Mouse (Mus musculus): ENCODE results near the gene Olfr955. TPM values are rescaled to one million over a fixed set of nuclear protein-coding genes. Genes with fewer than 3 reads are reported as not detected.

The Olfr955 gene
- polyA plus RNA-seq (2017; shearing (Covaris generic)): not detected

DNA sequence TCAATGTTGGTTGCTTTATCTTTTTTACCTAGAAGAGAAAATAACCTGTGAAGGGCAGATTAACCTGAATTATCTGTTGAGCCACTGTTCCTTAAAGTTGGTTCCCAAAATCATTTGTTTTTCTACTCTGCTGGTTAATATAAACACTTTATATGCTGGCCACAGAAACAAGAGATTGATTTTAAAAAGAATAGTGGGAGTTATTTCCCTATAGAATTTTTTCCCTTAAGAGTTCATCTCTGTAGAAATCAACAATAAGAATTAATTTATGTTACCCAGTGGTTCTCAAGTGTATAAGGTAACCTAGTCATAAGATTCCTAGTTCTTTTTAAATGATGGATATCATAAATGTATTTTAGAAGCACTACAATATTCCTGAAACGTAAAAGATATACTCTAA is at the start of gene Olfr955:
Gene Olfr955 (minus strand): TSS at position 101 of the 400 bp plus-strand sequence.

DNA sequence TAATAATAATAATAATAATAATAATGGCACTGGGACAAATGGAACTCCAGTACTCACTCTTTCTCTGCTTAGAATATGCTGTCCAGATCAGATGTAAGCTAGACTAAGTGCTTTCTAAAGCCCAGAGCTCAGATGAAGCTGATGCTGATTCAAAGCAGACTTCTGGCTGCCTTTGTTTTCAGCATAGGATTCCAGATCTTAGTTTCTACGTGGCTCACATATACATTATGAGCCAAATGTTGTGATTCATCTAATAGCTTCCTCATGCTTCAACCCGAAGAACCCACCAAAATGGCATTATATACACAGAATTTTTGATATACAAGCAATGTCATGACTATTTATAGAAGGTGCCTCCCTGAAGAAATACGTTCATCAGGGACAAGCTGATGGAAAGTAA is 43.8 kb upstream of the Olfr955 start, which contains the start of gene Olfr957:
Gene Olfr957 (minus strand): TSS at position 279 of the 400 bp plus-strand sequence.

GRCm38 (mm10) chr9:39493895-39494294 is 22.2 kb upstream of the Olfr955 start, which contains the start of gene Olfr44:
Gene Olfr44 (minus strand): TSS chr9:39493995.

DNA sequence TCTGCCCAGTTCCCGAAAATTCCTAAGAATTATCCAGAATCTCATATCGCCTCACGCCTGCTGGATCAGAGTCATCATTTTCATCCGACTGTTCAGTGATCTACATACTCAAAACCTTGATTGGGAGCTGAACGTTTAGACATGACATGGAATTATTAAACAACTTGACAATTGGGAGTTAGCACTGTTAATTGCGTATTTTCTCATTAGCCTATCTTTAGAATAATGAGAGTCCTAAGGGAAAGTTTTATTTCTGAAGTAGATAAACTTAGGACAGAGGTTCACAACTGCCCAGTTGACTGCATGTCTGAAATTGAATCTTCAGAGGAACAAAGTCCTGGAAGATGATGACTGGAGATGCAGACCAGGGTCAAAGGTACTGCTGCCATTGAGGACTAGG is 15.3 kb downstream of the Olfr955 start, which contains the start of gene Olfr954:
Gene Olfr954 (plus strand): TSS at position 301 of the 400 bp plus-strand sequence.

DNA sequence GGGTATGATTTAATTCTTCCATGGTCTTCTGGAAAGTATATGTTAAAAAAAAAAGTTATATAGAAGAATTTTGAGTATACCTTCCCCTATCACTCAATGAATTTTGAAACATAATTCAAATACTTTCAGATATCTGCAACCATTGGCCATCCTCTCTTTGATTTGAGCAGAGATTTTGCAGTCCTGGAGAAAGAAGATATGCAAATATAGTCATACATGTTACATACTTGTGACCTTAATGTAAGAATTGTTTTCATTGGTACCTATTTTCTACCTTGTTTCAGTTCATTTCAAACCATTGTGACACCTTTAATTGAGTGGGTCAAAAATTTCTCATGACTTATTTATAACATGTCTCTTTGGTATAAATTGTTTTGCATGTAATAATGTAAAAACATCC is 44.7 kb downstream of the Olfr955 start, which contains the start of gene Olfr952:
Gene Olfr952 (minus strand): TSS at position 101 of the 400 bp plus-strand sequence.

Other genes starting within 250 kb of the Olfr955 start
- not detected for gene Olfr1537, start 221.9 kb downstream of the Olfr955 start, polyA plus RNA-seq (2017; shearing (Covaris generic))
- gene Olfr945, start 195.1 kb downstream of the Olfr955 start, polyA plus RNA-seq (2017; shearing (Covaris generic)): not detected
- gene Olfr948, start 145.9 kb downstream of the Olfr955 start, polyA plus RNA-seq (2017; shearing (Covaris generic)): not detected
- gene Olfr951, start 84.5 kb downstream of the Olfr955 start, polyA plus RNA-seq (2017; shearing (Covaris generic)): not detected
- gene Olfr952, start 44.8 kb downstream of the Olfr955 start, polyA plus RNA-seq (2017; shearing (Covaris generic)): not detected
- gene Olfr954, start 15.2 kb downstream of the Olfr955 start, polyA plus RNA-seq (2017; shearing (Covaris generic)): not detected
- not detected for gene Olfr44, start 22.1 kb upstream of the Olfr955 start, polyA plus RNA-seq (2017; shearing (Covaris generic))
- gene Olfr957, start 43.9 kb upstream of the Olfr955 start, polyA plus RNA-seq (2017; shearing (Covaris generic)): not detected
- gene Olfr958, start 82.1 kb upstream of the Olfr955 start, polyA plus RNA-seq (2017; shearing (Covaris generic)): 0.40 TPM
- not detected for gene Olfr959, start 103.6 kb upstream of the Olfr955 start, polyA plus RNA-seq (2017; shearing (Covaris generic))
- not detected for gene AW551984, start 132.5 kb upstream of the Olfr955 start, polyA plus RNA-seq (2017; shearing (Covaris generic))
- not detected for gene Olfr148, start 138.7 kb upstream of the Olfr955 start, polyA plus RNA-seq (2017; shearing (Covaris generic))
- not detected for gene Olfr960, start 149.4 kb upstream of the Olfr955 start, polyA plus RNA-seq (2017; shearing (Covaris generic))
- gene Olfr961, start 173.1 kb upstream of the Olfr955 start, polyA plus RNA-seq (2017; shearing (Covaris generic)): not detected
- gene Olfr963, start 195.3 kb upstream of the Olfr955 start, polyA plus RNA-seq (2017; shearing (Covaris generic)): not detected
- not detected for gene Olfr149, start 235.2 kb upstream of the Olfr955 start, polyA plus RNA-seq (2017; shearing (Covaris generic))
- not detected for gene Olfr965, start 239.4 kb upstream of the Olfr955 start, polyA plus RNA-seq (2017; shearing (Covaris generic))